Mouse (Mus musculus) skeletal muscle tissue, adult 2 months (tissue): ENCODE results near the gene Vrk3.
"Not testable (repeated sequence)": the region's sequence is repeated elsewhere in the genome, so short reads cannot be mapped to it uniquely, and the experiment has no call there.

Experiments used
- DNase-seq: peaks from one replicate; pipeline ENCODE4 v3.0.0-alpha.2; 2012; ENCODE audit warnings: low read depth, low spot score

The Vrk3 gene

DNA sequence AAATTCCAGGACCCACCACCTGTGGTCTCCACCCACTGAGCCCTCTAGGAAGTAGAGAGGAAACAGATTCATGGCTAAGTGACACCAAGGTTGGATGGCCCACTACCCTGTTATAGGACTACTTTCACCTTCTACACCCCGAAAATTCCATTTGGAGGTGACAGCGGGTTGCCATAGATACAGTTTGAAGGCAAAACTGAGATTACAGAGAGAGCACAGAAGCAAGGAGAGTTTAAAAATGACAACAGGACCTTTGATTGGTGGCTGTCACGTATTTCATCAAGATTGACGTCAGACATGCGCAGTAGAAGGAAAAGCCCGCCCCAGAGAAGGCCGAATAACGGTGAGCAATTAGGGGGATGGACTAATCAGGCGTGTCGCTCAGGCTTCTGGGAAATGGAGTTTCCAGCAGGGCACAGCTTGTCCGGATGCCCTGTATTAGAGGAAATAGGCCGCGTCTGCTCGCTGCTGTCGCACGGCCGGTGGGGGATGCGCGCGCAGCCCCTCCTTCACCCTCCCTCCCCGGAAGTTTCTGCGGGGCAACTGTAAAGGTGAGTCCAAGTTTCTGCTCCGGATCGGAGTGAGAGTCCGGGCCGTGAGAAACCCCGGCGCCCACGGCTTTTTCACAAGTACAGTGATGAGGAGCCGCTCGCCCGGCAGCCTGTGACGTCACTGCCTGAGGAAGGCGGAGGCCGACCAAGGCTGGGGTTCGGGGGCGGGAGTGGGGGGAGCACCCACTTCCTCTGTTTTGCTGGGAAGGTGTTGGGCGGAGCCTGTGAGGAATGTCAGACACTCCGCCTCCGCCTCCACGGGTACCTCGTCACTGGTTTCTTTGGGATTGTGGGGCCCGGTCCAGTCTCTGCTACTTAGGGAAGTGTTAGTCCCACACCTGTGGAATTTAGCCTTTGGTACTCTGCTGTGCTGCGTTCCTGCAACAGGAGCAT lies at the start of gene Vrk3:
Vrk3 (plus strand) TSS at position 313 of the 944 bp plus-strand sequence.
- DNase-seq: peak; percentile 98

DNA sequence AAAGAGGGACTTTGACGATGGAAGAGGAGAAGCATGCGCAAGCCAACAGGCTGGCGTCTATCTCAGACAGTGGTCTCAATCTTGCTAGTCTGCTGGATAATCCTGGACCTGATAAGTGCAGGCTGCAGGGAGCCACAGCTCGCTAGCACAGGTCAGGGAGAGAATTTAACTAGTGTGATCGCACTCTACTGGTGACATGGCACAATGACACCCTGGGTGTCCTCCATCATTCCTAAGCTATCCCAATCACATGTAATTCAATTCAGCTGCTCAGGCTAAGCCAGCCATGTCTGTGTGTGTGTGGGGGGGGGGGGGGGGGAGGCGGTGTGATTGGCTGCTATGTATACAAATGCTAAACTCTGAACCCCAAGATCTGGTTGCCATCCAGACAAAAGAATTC lies 46.3 kb upstream of the Vrk3 start:
- peak; percentile 18 for DNase-seq

DNA sequence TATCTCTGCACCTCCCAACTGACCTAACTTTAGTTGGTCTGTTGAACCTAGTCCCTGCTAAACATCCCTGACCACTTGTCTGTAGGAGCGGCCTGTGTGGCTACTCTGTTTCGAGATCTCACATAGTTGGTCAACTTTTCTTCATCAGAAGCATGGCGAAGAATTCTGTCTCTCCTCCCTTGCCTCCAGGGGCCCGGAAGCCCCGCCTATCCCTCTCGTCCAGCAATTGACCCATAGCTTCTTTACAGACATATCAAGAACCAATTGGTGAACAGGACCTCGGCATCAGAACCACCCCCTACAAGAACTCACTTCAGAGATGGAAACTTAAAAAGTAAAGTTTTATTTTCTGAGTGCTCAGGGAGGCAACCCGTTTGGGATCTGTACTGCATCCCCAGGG lies 45.2 kb upstream of the Vrk3 start:
- no peak for DNase-seq

DNA sequence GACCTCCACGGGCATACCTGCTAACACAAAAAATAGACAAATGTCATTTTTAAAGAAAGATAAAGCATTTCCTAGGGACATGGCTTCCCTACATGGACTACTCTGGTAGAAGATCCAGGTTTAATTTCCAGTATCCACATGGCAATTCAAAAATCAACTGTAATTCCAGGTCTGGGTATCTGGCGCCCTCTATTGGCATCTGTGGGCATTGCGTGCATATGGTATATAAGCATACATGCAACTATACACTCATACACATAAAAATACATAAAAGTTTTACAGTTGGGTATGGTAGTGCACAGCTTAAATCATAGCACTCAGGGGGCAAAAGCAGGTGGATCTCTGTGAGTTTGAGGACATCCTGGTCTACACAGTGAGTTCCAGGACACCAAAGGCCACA lies 43.9 kb upstream of the Vrk3 start:
- DNase-seq: no peak

DNA sequence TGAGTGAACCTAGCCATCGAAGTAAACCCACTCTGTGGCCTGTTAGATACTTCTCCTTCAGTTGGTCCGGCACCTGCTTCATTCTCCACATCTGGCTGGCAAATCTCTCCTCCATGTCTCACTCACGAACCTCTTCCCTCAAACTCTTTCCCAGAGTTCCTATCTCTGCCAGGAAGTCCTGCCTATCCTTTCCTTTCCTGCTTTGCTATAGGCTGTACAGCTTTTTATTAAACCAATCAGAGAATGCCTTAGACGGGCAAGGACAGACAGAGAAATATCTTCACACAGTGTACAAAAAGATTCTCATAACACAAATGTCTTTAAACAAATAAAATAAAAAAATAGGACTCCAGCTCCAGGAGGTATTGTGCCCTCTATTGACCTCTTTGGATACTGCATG lies 43.1 kb upstream of the Vrk3 start:
- DNase-seq: no peak

DNA sequence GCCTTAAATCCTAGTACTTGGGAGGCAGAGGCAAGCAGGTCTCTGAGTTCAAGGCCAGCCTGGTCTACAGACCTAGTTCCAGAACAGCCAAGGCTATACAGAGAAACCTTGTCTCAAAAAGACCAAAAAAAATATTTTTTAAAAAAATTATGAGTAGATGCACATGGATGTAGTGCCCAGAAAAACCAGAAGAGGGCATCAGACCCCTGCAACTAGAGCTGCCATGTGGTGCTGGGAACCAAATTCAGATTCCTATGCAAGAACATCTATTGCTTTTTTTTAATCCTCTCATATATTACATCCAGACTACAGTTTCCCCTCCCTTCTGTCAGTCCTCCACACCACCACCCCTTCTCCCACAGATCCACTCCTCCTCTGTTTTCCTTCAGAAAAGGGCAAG lies 41.9 kb upstream of the Vrk3 start:
- no peak for DNase-seq

DNA sequence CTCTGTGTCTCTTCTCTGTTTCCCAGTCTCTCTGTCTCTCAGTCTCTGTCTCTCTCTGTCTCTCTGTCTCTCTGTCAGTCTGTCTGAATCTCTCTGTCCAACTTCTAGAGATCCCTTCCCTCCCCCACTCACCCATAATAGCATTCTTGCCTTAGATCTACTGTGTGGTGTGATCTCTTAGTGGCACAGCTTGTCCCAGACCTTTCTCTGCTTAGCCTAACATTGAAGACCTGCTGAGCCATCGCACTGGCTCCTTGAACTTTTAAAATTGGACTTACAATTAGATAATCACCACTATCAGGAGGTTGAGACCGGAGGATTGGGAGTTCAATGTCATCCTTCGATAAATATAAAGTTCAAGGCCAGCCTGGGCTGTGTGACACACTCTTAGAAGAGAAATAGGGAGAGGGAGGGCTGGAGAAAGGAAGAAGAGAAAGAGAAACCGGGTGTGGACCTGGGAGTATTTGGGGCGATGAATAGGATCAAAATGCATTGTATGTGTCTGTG lies 41.0 kb upstream of the Vrk3 start:
- DNase-seq: no peak

DNA sequence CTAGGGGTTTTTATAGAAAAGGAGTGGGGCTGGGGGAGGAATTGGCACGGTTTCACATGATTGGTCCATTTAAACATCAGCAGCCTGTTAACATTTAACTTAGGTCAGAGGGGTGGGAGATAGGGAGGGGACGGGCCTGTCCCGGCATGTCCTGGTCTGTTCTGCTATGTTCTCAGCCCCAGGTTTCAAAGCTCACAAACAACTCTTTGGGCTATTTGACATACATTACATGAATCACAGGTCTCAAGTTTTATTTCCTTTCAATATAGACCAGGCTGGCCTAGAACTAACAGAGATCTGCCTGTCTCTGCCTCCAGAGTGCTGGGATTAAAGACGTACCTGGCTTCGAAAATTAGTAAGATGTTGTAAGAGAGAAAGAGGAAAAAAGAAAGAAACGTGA lies 40.1 kb upstream of the Vrk3 start:
- not testable (repeated sequence) for DNase-seq

DNA sequence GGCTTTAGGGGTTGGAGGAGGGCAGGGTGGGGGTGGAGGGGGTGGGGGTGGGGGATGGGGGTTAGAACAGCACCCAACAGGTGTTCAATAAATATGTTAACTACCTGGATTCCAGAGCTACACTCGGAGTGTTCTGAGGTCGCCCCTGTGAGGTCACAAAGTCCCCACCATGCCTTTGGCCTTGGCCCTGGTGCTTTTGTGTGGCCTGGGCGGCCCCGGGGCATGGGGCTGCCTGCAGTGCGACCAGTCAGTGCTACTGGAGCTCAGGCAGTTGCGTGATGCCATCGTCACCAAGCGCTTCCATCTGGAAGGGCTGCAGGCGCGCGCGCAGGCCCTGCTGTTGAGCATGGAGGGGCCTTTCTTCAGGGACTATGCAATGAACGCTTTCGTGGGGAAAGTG lies 39.6 kb upstream of the Vrk3 start, which contains the start of gene Izumo2:
Izumo2 (plus strand) TSS at position 169 of the 400 bp plus-strand sequence.
- DNase-seq: no peak

DNA sequence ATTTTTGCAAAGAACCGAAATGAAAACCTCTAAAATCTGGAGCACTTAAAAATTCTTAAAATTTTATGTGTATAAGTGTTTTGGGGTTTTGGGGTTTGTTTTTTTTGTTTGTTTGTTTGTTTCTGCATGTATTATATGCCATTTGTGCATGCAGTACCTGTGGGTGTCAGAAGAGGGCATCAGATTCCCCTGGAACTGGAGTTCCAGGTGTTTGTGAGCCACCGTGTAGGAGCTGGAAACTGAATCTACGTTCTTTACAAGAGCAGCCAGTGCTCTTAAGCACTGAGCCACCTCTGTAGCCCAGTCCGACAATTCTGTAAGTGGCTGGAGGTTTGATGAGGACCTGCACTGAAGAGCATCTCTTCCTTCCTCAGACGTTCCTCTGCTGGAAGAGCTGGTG lies 38.3 kb upstream of the Vrk3 start:
- DNase-seq: no peak

DNA sequence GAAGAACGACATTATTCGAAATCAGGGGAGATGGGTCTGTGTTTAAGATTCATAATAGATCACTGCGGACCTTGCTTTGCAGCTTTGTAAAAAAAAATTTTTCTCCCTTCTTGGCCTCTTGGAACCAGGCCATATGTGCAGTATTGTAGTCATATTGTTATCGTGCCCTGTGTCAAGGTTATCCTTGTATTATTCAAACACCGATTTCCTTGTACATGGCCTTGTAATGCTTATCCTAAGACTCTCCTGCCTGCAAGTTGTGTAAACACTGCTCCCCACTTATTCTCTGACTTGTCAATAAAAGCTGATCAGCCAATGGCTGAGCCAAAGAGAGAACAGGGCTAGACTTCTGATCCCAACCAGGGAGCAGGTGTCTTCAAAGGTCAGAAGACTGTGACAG lies 26.2 kb upstream of the Vrk3 start:
- DNase-seq: no peak

DNA sequence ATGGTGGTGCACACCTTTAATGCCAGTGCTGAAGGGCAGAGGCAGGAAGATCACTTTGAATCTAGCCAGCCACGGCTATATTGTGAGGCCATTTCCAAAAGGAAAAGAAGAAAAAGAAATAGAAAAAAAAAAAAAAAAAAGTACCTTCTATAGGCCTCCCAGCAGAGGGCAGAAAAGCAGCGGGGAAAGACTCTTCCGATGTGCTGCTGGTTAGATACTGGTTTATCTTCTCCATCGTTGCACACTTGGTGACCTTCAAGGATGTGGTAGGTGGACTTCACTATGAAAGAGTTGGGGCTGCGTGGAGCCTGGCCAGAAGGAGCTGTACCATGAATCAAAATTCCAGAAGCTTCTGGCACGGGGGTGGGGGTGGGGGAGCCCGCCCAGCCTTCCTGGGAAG lies 23.9 kb upstream of the Vrk3 start:
- no peak for DNase-seq

DNA sequence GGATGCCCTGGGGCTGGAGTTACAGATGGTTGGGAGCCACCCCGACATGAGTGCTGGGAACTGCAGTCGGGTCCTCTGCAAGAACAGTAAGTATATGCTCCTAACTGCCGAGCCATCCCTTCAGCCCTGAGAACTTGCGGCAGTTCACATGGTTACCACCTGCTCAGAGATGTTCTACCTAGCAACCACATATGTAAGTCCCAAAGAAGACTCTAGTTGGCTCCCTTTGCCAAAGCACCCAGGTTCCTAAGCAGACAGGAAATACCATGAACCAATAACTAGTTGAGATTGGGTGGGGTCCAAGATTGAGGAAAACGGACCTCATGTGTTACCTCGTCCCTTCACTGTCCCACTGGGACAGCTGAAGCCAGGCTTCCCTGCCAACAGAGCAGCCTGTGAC lies 21.9 kb upstream of the Vrk3 start:
- DNase-seq: no peak

DNA sequence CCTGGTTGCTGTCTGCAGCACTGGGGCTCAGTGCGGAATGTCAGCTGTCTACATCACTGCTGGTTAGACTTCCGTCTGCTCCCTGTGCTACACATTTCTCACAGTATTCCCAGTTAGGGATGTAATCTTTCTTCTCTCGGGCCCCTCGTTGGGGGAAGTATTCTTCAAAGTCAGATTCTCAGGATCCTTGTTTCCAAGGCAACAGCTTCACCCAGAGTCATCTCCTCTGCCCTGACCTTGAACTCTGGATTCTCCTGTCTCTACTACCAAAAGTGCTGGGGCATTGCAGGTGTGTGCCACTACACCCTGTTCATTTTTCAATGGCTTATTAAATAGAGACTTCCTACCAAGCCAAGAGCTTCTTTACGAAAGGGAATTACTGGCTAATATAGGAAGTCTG lies 21.1 kb upstream of the Vrk3 start:
- no peak for DNase-seq

DNA sequence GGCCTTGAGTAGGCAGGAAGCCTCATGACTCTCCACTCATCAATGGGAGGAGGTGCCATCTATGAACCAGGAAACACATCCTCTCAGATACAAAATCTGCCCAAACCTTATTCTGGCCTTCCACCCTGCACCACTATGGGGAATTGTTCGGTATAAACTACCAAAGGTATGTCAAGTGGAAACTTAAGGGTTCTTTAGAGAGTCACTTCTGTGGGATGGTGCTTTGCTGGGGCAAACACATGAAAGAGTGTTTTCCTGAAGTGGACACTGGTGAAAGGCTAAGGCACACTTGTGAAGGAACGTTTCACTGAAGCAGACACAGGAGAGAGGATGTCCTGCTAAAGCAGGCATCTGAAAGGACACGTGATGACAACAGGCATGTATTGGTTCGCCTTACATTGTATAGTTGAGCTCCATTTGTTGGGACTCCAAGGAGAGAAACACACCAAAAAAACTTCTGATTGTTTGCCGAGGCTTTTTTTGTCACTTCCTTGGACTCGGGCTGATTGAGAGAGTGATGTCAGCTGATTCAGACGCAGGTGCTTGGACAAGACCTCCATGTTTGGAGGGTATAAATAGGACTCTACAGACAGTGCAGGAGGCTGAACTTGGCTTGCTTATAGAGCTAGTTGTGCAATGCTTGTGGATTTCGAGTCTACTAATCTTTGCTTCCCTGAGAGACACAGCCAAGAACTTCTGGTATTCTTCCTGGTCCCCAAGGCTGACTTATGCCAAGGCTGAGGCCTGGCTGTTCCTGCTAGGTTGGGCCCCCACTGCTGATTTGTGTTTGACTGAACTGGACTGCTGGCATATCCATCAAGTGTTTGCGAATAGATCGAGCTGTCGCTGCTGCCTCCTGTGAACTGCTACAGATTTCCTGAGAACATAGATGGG lies 19.9 kb upstream of the Vrk3 start:
- peak; percentile 30 for DNase-seq

DNA sequence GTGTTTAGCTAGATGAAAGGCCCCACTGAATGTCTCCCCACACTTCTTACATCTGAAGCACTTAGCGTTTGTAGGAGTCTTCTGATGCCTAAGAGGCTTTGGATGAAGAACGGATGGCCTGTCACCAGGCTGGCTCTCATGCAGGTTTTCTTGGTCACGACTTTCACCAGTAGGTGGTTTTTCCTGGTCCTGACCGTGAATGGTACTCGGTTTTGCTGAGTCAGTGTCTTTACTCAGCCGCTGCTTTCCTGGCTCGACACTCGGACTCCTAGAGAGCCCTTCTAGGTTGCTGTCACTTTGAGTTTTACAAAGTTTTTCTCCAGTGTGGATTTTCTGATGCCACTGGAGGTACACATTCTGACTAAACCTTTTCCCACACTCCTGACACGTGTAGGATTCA lies 14.5 kb upstream of the Vrk3 start:
- no peak for DNase-seq

DNA sequence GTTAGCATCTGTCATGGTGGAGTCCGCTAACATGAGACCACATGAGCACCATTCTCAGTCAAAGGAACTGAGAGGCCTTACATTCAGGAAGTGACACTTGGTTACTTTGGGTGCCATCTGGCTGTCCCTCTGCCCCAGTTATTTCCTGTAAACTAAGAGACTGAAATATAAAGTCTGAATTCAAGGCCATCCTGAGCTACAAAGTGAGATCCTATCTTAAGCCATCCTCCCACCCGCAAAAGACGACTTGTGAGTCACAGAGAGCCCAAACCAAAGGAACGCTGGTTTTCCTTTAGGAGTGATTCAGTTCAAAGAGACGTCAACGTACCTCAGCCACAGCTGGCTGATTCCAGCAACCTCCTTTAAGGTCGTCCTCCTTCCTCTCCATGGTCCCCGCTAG lies 6.9 kb upstream of the Vrk3 start:
- DNase-seq: no peak

DNA sequence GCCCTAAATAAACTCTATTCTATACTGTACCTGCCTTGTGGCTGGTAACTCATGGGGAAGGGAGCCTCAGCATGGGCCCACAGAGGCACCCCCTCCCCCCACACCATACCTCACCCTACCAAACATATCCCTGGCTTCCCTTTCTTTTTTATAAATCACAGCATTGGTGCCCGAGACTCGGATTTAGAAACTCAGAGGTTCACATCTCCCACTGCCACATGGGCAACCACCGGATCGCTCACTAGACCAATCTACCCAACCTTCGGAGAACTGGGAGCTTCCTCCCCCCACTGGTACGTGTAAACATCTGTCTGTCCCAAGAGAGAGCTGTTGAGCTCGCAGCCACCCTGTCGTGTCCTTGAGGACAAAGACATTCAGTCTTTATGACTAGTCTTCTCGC lies 3.9 kb upstream of the Vrk3 start:
- no peak for DNase-seq

DNA sequence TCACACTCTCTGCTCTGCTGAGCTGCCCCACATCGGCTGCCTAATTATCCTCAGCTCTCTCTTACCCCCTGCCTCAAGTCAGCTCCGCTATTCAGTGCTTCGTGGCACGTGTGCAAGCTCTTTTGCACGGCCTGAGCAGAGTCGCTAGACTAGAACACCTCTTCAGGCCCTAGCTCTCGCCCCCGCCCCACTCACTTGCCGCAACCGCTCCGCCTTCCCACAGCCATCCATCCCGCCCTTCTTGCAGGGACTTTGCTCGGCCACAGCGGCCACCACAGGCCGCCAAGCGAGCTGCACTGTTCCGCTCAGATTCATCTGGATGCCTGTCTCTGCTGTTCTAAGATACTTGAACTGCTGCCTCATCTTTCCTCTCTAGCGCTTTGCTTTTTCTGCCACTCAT lies 3.1 kb upstream of the Vrk3 start:
- DNase-seq: peak; percentile 50

DNA sequence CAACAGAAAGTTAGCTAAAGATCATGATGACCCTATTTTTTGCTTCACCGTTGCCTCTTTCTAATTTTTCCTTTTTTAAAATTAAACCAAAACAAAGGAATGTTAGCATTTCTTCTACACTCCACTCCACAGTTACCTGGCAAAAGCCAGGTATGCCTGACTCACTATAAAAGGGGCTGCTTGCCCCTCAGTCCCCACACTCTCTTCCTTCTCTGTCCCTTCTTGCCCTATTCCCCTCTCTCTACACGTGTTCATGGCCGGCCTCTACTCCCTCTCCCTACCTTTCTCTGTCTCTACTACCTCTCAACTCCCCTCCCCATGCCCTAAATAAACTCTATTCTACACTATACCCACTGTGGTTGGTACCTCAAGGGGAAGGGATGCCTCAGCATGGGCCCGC lies 1.1 kb upstream of the Vrk3 start:
- DNase-seq: no peak

DNA sequence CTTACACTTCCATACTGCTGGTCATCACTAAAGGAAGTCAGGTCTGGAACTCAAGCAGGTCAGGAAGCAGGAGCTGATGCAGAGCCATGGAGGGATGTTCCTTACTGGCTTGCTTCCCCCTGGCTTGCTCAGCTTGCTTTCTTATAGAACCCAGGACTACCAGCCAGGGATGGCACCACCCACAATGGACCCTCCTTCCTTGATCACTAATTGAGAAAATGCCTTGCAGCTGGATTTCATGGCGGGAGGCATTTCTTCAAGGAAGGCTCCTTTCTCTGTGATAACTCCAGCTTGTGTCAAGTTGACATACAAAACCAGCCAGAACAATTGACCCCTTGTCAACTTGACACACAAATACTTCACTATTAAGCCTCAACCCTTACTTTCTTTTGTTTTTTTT lies 2.7 kb downstream of the Vrk3 start, which contains the start of gene Zfp473:
Zfp473 (minus strand) TSS at position 101 of the 400 bp plus-strand sequence.
- not testable (repeated sequence) for DNase-seq

DNA sequence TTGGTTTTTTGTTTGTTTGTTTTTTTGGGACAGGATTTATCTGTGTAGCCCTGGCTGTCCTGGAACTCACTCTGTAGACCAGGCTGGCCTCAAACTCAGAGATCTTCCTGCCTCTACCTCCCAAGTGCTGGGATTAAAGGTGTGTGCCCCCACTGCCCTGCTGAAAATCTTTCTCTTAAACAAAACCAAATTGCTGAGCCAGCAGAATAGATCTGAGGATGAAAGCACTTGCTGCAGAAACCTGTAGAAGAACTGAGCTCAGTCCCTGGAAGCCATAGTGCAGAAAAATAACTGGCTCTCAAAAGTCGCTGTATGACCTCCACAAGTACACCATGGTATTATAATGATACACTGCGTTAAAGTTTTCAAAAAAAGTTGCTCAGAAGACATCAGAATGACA lies 9.0 kb downstream of the Vrk3 start:
- no peak for DNase-seq
